Mouse (Mus musculus): Measurements from ENCODE around the gene Gm21312. TPM values are rescaled to one million over a fixed set of nuclear protein-coding genes. Genes with fewer than 3 reads are reported as not detected.
"Not testable (repeated sequence)": the region's sequence is repeated elsewhere in the genome, so short reads cannot be mapped to it uniquely, and the experiment has no call there.

Gene Gm21312
- total RNA-seq (2018; cell fraction: chromatin; rRNA removed), result not detected
- not detected for total RNA-seq (2018; cell fraction: cytosol; rRNA removed)
- not detected for total RNA-seq (2018; cell fraction: nucleus; rRNA removed)
- polyA plus RNA-seq (2018), result not detected in 3 replicates

DNA sequence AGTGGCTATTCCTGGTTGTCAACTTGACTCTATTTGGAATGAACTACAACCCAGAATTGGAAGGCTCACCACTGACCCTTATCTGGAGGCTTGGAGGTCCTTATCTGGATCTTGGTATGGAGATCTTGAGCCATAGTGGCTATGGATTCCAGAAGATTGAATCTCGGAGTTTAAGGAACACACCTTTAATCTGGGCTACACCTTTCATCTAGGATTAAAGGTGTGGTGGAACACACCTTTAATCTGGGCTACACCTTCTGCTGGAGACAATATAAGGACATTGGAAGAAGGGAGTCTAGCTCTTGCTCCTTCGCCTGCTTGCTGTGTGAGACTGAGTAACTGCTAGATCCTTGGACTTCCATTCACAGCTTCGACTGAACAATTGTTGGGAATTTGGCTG is at the start of gene Gm21312:
TSS of gene Gm21312 (plus strand) at position 301 of the 400 bp plus-strand sequence.
- H3K79me2 ChIP-seq (ENCODE audit: inconsistent target); H3K4me3 ChIP-seq (ENCODE audit: inconsistent target); H3K36me3 ChIP-seq (ENCODE audit: inconsistent target); H3K27ac ChIP-seq: not testable (repeated sequence)
- no CpG with 5 or more reads among the region's 3 CpGs for WGBS (ENCODE audit: missing documents)

- H3K79me2 ChIP-seq (ENCODE audit: inconsistent target); H3K36me3 ChIP-seq (ENCODE audit: inconsistent target): not testable (repeated sequence)
- no CpG with 5 or more reads among the region's 3 CpGs for WGBS (ENCODE audit: missing documents)
These were observed 34.1 kb upstream of the Gm21312 start, which contains the start of gene Gm21293 for GRCm38 (mm10) chr10:104142687-104143086. Gm21293 (plus strand) TSS chr10:104142987.

GRCm38 (mm10) chr10:104151197-104151596 is 25.6 kb upstream of the Gm21312 start, which contains the start of gene Gm6763:
Gm6763 (plus strand) TSS chr10:104151497.
- H3K27ac ChIP-seq; H3K4me3 ChIP-seq (ENCODE audit: inconsistent target); H3K79me2 ChIP-seq (ENCODE audit: inconsistent target); H3K36me3 ChIP-seq (ENCODE audit: inconsistent target): not testable (repeated sequence)
- no CpG with 5 or more reads among the region's 3 CpGs for WGBS (ENCODE audit: missing documents)

More at GRCm38 (mm10) chr10:104142687-104143086, 34.1 kb upstream of the Gm21312 start, which contains the start of gene Gm21293:
- not testable (repeated sequence) for H3K4me3 ChIP-seq (ENCODE audit: inconsistent target); H3K27ac ChIP-seq

- not testable (repeated sequence) for H3K27ac ChIP-seq; H3K36me3 ChIP-seq (ENCODE audit: inconsistent target); H3K79me2 ChIP-seq (ENCODE audit: inconsistent target); H3K4me3 ChIP-seq (ENCODE audit: inconsistent target)
- WGBS (ENCODE audit: missing documents), result no CpG with 5 or more reads among the region's 3 CpGs
These were observed 17.1 kb upstream of the Gm21312 start, which contains the start of gene Gm8764 for GRCm38 (mm10) chr10:104159706-104160105. Gm8764 (plus strand) TSS chr10:104160006.

DNA sequence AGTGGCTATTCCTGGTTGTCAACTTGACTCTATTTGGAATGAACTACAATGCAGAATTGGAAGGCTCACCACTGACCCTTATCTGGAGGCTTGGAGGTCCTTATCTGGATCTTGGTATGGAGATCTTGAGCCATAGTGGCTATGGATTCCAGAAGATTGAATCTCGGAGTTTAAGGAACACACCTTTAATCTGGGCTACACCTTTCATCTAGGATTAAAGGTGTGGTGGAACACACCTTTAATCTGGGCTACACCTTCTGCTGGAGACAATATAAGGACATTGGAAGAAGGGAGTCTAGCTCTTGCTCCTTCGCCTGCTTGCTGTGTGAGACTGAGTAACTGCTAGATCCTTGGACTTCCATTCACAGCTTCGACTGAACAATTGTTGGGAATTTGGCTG is 8.6 kb upstream of the Gm21312 start, which contains the start of gene Gm21304:
TSS of gene Gm21304 (plus strand) at position 301 of the 400 bp plus-strand sequence.
- H3K4me3 ChIP-seq (ENCODE audit: inconsistent target); H3K27ac ChIP-seq; H3K36me3 ChIP-seq (ENCODE audit: inconsistent target); H3K79me2 ChIP-seq (ENCODE audit: inconsistent target): not testable (repeated sequence)
- WGBS (ENCODE audit: missing documents), result no CpG with 5 or more reads among the region's 3 CpGs

DNA sequence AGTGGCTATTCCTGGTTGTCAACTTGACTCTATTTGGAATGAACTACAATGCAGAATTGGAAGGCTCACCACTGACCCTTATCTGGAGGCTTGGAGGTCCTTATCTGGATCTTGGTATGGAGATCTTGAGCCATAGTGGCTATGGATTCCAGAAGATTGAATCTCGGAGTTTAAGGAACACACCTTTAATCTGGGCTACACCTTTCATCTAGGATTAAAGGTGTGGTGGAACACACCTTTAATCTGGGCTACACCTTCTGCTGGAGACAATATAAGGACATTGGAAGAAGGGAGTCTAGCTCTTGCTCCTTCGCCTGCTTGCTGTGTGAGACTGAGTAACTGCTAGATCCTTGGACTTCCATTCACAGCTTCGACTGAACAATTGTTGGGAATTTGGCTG is 8.4 kb downstream of the Gm21312 start, which contains the start of gene Gm20765:
TSS of gene Gm20765 (plus strand) at position 301 of the 400 bp plus-strand sequence.
- not testable (repeated sequence) for H3K36me3 ChIP-seq (ENCODE audit: inconsistent target); H3K4me3 ChIP-seq (ENCODE audit: inconsistent target); H3K79me2 ChIP-seq (ENCODE audit: inconsistent target); H3K27ac ChIP-seq
- no CpG with 5 or more reads among the region's 3 CpGs for whole genome bisulfite sequencing (ENCODE audit: missing documents)

DNA sequence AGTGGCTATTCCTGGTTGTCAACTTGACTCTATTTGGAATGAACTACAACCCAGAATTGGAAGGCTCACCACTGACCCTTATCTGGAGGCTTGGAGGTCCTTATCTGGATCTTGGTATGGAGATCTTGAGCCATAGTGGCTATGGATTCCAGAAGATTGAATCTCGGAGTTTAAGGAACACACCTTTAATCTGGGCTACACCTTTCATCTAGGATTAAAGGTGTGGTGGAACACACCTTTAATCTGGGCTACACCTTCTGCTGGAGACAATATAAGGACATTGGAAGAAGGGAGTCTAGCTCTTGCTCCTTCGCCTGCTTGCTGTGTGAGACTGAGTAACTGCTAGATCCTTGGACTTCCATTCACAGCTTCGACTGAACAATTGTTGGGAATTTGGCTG is 16.9 kb downstream of the Gm21312 start, which contains the start of gene Gm4340:
TSS of gene Gm4340 (plus strand) at position 301 of the 400 bp plus-strand sequence.
- H3K36me3 ChIP-seq (ENCODE audit: inconsistent target); H3K27ac ChIP-seq; H3K4me3 ChIP-seq (ENCODE audit: inconsistent target); H3K79me2 ChIP-seq (ENCODE audit: inconsistent target): not testable (repeated sequence)
- WGBS (ENCODE audit: missing documents), result no CpG with 5 or more reads among the region's 3 CpGs

- Histone ChIP-seq H3K79me2 (ENCODE audit: inconsistent target) (no peaks in the 10 kb centered on the region), H3K27ac (no peak overlapping the region), H3K36me3 (ENCODE audit: inconsistent target) (no peaks in the 10 kb centered on the region), H3K4me3 (ENCODE audit: inconsistent target) (no peak overlapping the region)
- no CpG with 5 or more reads among the region's 1 CpGs for WGBS (ENCODE audit: missing documents)
These were observed 32.8 kb downstream of the Gm21312 start for GRCm38 (mm10) chr10:104209655-104210054.

GRCm38 (mm10) chr10:104210268-104210990 is 33.6 kb downstream of the Gm21312 start:
- H3K27ac ChIP-seq, result no peak overlapping the region
- H3K36me3 ChIP-seq (ENCODE audit: inconsistent target), result no peaks in the 10 kb centered on the region
- WGBS (ENCODE audit: missing documents), result 87% methylated on average over 3 of the region's 3 CpGs
- H3K4me3 ChIP-seq (ENCODE audit: inconsistent target), result no peak overlapping the region
- H3K79me2 ChIP-seq (ENCODE audit: inconsistent target), result no peaks in the 10 kb centered on the region

GRCm38 (mm10) chr10:104214527-104214926 is 37.7 kb downstream of the Gm21312 start:
- Histone ChIP-seq H3K36me3 (ENCODE audit: inconsistent target) (no peaks in the 10 kb centered on the region), H3K27ac (no peak overlapping the region), H3K4me3 (ENCODE audit: inconsistent target) (no peak overlapping the region), H3K79me2 (ENCODE audit: inconsistent target) (no peaks in the 10 kb centered on the region)
- WGBS (ENCODE audit: missing documents), result 84% methylated on average over 3 of the region's 5 CpGs

DNA sequence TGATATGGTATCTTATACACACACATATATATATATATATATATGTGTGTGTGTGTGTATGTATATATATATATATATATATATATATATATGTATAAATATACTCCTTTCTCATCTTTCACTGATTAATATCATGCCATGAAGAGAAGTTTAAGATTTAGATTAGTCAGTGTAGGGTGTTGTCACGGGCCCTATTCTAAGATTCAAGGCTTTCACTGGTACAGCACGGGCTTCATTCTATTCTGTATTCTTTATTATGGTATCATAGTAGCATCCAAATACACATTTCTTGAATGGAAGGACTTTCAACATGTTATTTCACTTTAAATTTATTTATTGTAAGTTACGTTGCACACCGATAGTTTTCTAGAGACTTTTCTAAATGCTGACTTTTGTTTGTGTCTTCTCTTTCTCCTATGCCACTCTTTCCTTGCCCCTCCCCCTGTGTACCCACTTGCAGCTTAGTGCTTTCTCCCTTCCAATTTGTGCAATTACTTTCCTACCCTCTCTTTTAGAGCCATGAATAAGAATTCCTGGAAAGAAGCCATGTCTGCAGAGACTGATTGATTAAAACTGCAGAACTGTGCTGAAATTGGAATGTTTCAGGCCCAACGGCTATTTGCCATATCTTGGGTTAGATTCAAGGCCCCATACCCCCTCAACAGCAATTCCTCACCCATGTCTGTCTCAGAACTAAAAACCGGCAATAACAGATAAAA is 43.6 kb downstream of the Gm21312 start:
- 83% methylated on average over 6 of the region's 6 CpGs for WGBS (ENCODE audit: missing documents)
- Histone ChIP-seq H3K36me3 (ENCODE audit: inconsistent target) (no peaks in the 10 kb centered on the region), H3K4me3 (ENCODE audit: inconsistent target) (no peak overlapping the region), H3K79me2 (ENCODE audit: inconsistent target) (no peaks in the 10 kb centered on the region), H3K27ac (no peak overlapping the region)

Other genes with a start within 250 kb of the Gm21312 start
- gene Gm21293, start 34.0 kb upstream of the Gm21312 start, polyA plus RNA-seq (2018), result not detected in 3 replicates
- gene Gm6763, start 25.5 kb upstream of the Gm21312 start, polyA plus RNA-seq (2018), result not detected in 3 replicates
- not detected in 3 replicates for gene Gm8764, start 17.0 kb upstream of the Gm21312 start, polyA plus RNA-seq (2018)
- not detected in 3 replicates for gene Gm21304, start 8.5 kb upstream of the Gm21312 start, polyA plus RNA-seq (2018)
- gene Gm20765, start 8.5 kb downstream of the Gm21312 start, polyA plus RNA-seq (2018), result not detected in 3 replicates
- gene Gm4340, start 17.0 kb downstream of the Gm21312 start, polyA plus RNA-seq (2018), result not detected in 3 replicates

Data from macrophage (primary cell).